Mouse (Mus musculus) layer of hippocampus, adult 18-20 months (tissue): ENCODE measurements at regions not wholly inside any gene's neighbourhood (a gene's known extent, or its start where the extent isn't known, plus 50 kb on each side); places are given as distances from the start of the nearest gene placed in this dataset.

ENCODE experiments used
- DNase-seq, 2 experiments: peaks; one replicate each; pipeline ENCODE4 v3.0.0; 2022; ENCODE audit warnings: low spot score in 2 of 2

GRCm38 (mm10) chr3:4971496-4971895 lies 779.1 kb upstream of the Gm8797 start:
- no peak for DNase-seq

- no peak for DNase-seq
These were observed 777.3 kb upstream of the Gm8797 start for GRCm38 (mm10) chr3:4973278-4973677.

DNA sequence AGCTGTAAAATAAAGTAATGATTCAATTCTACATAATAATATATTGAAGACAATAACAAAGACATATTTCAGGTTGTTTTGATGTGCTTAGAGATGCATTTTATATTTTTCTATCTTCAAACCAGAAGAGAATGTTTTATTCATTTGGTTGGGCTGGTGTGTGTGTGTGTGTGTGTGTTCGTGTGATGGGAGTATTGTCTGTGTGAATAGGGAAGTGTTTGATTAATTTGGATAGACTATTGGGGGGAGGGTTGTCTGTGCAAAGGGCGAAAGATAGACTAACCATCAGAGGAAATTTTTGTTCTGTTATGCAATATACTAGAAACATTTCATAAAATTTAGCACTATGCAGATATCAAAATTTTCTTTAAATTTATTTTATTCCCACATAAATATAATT lies 776.8 kb upstream of the Gm8797 start:
- no peak for DNase-seq

DNA sequence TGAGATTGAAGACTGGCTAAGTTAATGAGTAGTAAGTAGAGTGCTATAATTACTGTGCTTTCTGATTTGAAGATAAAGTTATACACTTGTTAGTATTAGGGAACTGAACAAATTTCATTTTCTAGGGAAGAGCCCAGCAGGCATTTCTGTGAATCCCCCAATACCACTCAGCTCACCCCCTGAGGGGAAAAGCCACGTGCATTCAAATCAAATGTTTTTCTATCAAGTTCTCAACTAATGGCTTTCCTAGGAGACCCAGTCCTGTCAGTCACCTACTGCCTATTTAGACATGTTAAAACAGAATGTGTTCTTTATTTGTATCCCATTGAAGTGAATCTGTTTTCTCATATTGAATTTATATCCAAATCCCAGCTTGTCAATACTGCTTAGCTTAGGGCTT lies 775.9 kb upstream of the Gm8797 start:
- no peak for DNase-seq

- no peak for DNase-seq
These were observed 774.3 kb upstream of the Gm8797 start for GRCm38 (mm10) chr3:4976344-4976743.

DNA sequence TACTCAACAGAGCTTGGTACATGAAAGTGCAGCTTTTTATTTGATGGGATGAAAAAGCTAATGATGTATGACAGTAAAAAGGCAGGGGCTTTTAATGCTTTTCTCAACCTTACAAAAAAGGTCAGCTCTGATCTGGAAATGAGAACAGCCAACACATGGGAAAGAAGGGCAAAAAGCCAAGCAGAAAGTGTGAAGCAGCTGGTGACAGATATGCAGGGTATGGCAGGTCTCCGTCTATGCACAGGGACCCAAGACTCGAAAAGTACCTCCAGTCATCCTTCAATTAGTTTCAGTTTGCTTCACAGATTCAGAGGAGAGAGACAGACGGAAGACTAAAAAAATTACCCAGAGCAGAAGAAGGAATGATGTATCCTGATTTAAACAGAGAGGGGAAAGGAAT lies 732.9 kb upstream of the Gm8797 start:
- no peak for DNase-seq
